Mouse (Mus musculus) intestine, embryonic 15.5 days (tissue): Measurements from ENCODE around the gene Oard1. TPM values are rescaled to one million over a fixed set of nuclear protein-coding genes. Genes with fewer than 3 reads are reported as not detected.

Source experiments
- ATAC-seq: fragments of 200-750 bp; cut with Nextera tagmentation; 2 replicates; pipeline ENCODE4 v1.8.0; 2017; ENCODE audit warnings: moderate TSS enrichment, moderate library complexity
- H3K27ac ChIP-seq: fragments of 300-500 bp; sonication (generic); 2 replicates; pipeline ENCODE4 v1.5.1; 2015; ENCODE audit warnings: mild to moderate bottlenecking, inconsistent platforms
- H3K27me3 ChIP-seq: fragments of 300-500 bp; sonication (generic); replicated peaks from 2 replicates; pipeline ENCODE4 v1.6.1; 2015; ENCODE audit warnings: inconsistent platforms
- H3K36me3 ChIP-seq: fragments of 300-500 bp; sonication (generic); 2 replicates; pipeline ENCODE4 v1.6.1; 2015; ENCODE audit warnings: inconsistent platforms
- H3K4me1 ChIP-seq: fragments of 300-500 bp; sonication (generic); replicated peaks from 2 replicates; pipeline ENCODE4 v1.6.1; 2015; ENCODE audit warnings: inconsistent platforms
- H3K4me2 ChIP-seq: fragments of 300-500 bp; sonication (generic); replicated peaks from 2 replicates; pipeline ENCODE4 v1.6.1; 2015; ENCODE audit warnings: mild to moderate bottlenecking, inconsistent platforms
- H3K4me3 ChIP-seq: fragments of 300-500 bp; sonication (generic); replicated peaks from 2 replicates; pipeline ENCODE4 v1.5.1; 2015; ENCODE audit warnings: inconsistent platforms
- H3K9ac ChIP-seq: fragments of 300-500 bp; sonication (generic); 2 replicates; pipeline ENCODE4 v1.6.1; 2015; ENCODE audit warnings: inconsistent platforms
- H3K9me3 ChIP-seq: fragments of 300-500 bp; sonication (generic); 2 replicates; pipeline ENCODE4 v1.6.1; 2016; ENCODE audit warnings: inconsistent platforms
- WGBS: fragments of 180-500 bp; shearing (Covaris S2); methylation state at CpG from one replicate; pipeline ENCODE4 v1.1.7; 2015; 5-methylcytosine and 5-hydroxymethylcytosine counted together
- polyA plus RNA-seq: library from polyadenylated mRNA; unstranded; fragments of >200 nt; fragmentation: Nextera tagmentation; extraction: Ambion mirVana; gene quantifications from 2 replicates; pipeline ENCODE4 v1.2.1, GENCODE M21; 2015

The Oard1 gene
- polyA plus RNA-seq, 1 experiment from 2014 or later, result 73.2 TPM

GRCm38 (mm10) chr17:48388666-48389065, 21.1 kb upstream of the Oard1 start:
- H3K9me3 ChIP-seq, result no peaks in the 10 kb centered on the region
- H3K27ac ChIP-seq, result no peak overlapping the region
- H3K27me3 ChIP-seq, result no peaks in the 10 kb centered on the region
- no peak overlapping the region for H3K4me3 ChIP-seq
- H3K4me1 ChIP-seq, result no peaks in the 10 kb centered on the region
- H3K9ac ChIP-seq, result no peak overlapping the region
- H3K36me3 ChIP-seq, result peaks cover 61% of the 10 kb centered on the region
- no peak overlapping the region for H3K4me2 ChIP-seq
- WGBS, result 89% methylated on average over 2 of the region's 2 CpGs
- ATAC-seq, result no peak

- Histone ChIP-seq H3K9ac (no peak overlapping the region), H3K4me3 (no peak overlapping the region), H3K9me3 (no peaks in the 10 kb centered on the region), H3K27ac (no peak overlapping the region), H3K4me1 (no peaks in the 10 kb centered on the region), H3K4me2 (no peak overlapping the region), H3K27me3 (no peaks in the 10 kb centered on the region), H3K36me3 (peaks cover 64% of the 10 kb centered on the region)
- WGBS, result 91% methylated on average over 5 of the region's 5 CpGs
- ATAC-seq, result no peak
Observed at GRCm38 (mm10) chr17:48389442-48389841, 20.4 kb upstream of the Oard1 start.

DNA sequence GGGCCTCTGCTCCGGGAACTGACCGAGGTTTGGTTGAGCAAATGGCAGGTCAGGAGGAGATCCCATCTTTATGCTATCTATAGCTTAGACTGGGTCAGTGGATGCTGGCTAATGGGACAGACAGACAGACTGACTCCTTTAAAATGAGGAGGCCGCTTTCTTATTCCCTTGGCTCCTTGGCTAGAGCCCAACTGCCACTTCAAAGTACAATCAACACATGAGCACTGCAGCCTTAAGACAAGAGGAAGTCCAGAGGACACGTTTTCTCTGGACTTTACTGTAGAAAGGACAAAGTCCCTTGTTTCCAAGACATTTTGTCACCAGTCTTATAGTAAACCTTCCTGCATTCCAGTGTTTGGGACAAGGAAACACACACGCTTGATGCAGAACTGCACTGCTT, 18.4 kb upstream of the Oard1 start:
- Histone ChIP-seq H3K27me3 (no peaks in the 10 kb centered on the region), H3K4me3 (no peak overlapping the region), H3K9me3 (no peaks in the 10 kb centered on the region), H3K9ac (no peak overlapping the region), H3K4me1 (no peaks in the 10 kb centered on the region), H3K4me2 (no peak overlapping the region), H3K36me3 (peaks cover 70% of the 10 kb centered on the region), H3K27ac (no peak overlapping the region)
- 80% methylated on average over 5 of the region's 5 CpGs for WGBS
- 0 out of 2 replicates have a peak, but pooled peaks have one; percentile 31 for ATAC-seq

DNA sequence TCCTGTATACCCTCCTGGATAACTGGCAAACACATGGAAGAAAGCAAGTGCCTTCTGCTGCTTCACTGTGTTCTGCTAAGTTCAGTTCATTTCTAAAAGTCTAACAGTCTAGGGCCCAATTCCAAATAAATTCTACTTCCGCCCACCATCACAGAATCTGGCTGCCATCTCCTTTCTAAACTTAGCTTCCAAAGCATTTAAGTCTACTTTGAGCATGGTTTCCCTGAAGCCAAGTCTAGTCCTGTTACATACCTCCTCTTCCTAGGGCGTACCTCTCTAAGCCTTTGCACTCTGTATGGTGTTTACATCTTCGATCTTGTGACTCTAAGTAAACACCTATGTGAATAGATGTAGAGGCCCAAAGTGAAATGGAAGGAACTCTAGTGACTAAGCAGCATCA, 17.2 kb upstream of the Oard1 start:
- WGBS, result 89% methylated on average over 3 of the region's 3 CpGs
- Histone ChIP-seq H3K4me1 (no peaks in the 10 kb centered on the region), H3K4me2 (no peak overlapping the region), H3K27me3 (no peaks in the 10 kb centered on the region), H3K9ac (no peak overlapping the region), H3K9me3 (no peaks in the 10 kb centered on the region), H3K36me3 (peaks cover 67% of the 10 kb centered on the region), H3K4me3 (no peak overlapping the region), H3K27ac (no peak overlapping the region)
- no peak for ATAC-seq

DNA sequence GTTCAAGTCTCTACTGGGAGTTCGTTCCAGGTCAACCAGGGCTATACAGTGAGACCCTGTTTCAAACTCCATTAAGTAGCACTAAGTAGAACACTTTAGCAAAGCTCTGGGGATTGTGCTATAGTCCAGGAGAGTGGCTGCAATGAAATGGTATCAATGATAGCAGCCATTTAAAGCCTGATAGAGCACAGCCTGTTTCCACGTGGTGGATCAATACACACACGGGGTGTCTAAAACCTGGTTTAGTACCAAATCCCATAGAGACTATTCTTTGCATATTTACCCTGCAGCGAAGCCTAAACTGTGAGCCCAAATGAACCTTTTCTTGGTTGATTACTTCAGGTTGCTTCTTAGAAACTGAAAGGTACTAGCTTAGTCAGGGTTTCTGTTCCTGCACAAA, 8.1 kb upstream of the Oard1 start:
- Histone ChIP-seq H3K4me1 (no peaks in the 10 kb centered on the region; the same call in 1 of the 2 replicates), H3K4me2 (no peak overlapping the region), H3K9me3 (no peaks in the 10 kb centered on the region), H3K9ac (no peak overlapping the region), H3K27me3 (no peaks in the 10 kb centered on the region), H3K27ac (no peak overlapping the region), H3K36me3 (peaks cover 13% of the 10 kb centered on the region; the same call in 1 of the 2 replicates), H3K4me3 (no peak overlapping the region)
- 78% methylated on average over 4 of the region's 4 CpGs for WGBS
- ATAC-seq, result no peak

- ATAC-seq, result no peak
- Histone ChIP-seq H3K9me3 (no peaks in the 10 kb centered on the region), H3K36me3 (peaks cover 13% of the 10 kb centered on the region; the same call in 1 of the 2 replicates), H3K4me2 (no peak overlapping the region), H3K9ac (no peak overlapping the region), H3K27me3 (no peaks in the 10 kb centered on the region), H3K4me1 (peaks cover 8% of the 10 kb centered on the region), H3K4me3 (no peak overlapping the region), H3K27ac (no peak overlapping the region)
- WGBS, result 88% methylated on average over 3 of the region's 3 CpGs
Observed at GRCm38 (mm10) chr17:48402751-48403150, 7.1 kb upstream of the Oard1 start.

- H3K9me3 ChIP-seq, result no peaks in the 10 kb centered on the region
- no peak for ATAC-seq
- H3K4me1 ChIP-seq, result peaks cover 12% of the 10 kb centered on the region
- no peak overlapping the region for H3K4me2 ChIP-seq
- 64% methylated on average over 2 of the region's 2 CpGs for WGBS
- H3K27ac ChIP-seq, result no peak overlapping the region
- no peaks in the 10 kb centered on the region for H3K27me3 ChIP-seq
- H3K9ac ChIP-seq, result no peak overlapping the region
- H3K4me3 ChIP-seq, result no peak overlapping the region
- H3K36me3 ChIP-seq, result peaks cover 7% of the 10 kb centered on the region; the same call in 1 of the 2 replicates
Observed at GRCm38 (mm10) chr17:48403848-48404247, 6.0 kb upstream of the Oard1 start.

GRCm38 (mm10) chr17:48404706-48405105, 5.1 kb upstream of the Oard1 start:
- H3K4me1 ChIP-seq, result peaks cover 12% of the 10 kb centered on the region
- H3K27ac ChIP-seq, result no peak overlapping the region
- H3K9me3 ChIP-seq, result no peaks in the 10 kb centered on the region
- H3K4me2 ChIP-seq, result no peak overlapping the region
- H3K9ac ChIP-seq, result no peak overlapping the region
- H3K4me3 ChIP-seq, result no peak overlapping the region
- peaks cover under 1% of the 10 kb centered on the region; the same call in 1 of the 2 replicates for H3K36me3 ChIP-seq
- ATAC-seq, result no peak
- no peaks in the 10 kb centered on the region for H3K27me3 ChIP-seq
- 77% methylated on average over 1 of the region's 1 CpGs for WGBS

- 84% methylated on average over 4 of the region's 4 CpGs for WGBS
- peaks cover 19% of the 10 kb centered on the region for H3K4me1 ChIP-seq
- H3K4me3 ChIP-seq, result no peak overlapping the region
- no peak overlapping the region for H3K9ac ChIP-seq
- H3K36me3 ChIP-seq, result no peaks in the 10 kb centered on the region
- no peak for ATAC-seq
- H3K9me3 ChIP-seq, result no peaks in the 10 kb centered on the region
- no peak overlapping the region for H3K27ac ChIP-seq
- H3K27me3 ChIP-seq, result no peaks in the 10 kb centered on the region
- peak overlapping the region; percentile 77 for H3K4me2 ChIP-seq
Observed at GRCm38 (mm10) chr17:48407154-48407553, 2.7 kb upstream of the Oard1 start.

- Histone ChIP-seq H3K27me3 (no peaks in the 10 kb centered on the region), H3K9ac (peak overlapping the region; percentile 96), H3K36me3 (no peaks in the 10 kb centered on the region), H3K4me2 (peak overlapping the region; percentile 77), H3K4me1 (peaks cover 19% of the 10 kb centered on the region), H3K27ac (peak overlapping the region; percentile 100), H3K4me3 (peak overlapping the region; percentile 79), H3K9me3 (no peaks in the 10 kb centered on the region)
- 3% methylated on average over 8 of the region's 8 CpGs for WGBS
- ATAC-seq, result no peak
Observed at GRCm38 (mm10) chr17:48407910-48408525, 1.8 kb upstream of the Oard1 start.

GRCm38 (mm10) chr17:48408526-48409291, 1.1 kb upstream of the Oard1 start:
- WGBS, result under 1% methylated on average over 47 of the region's 47 CpGs
- ATAC-seq, result peak; percentile 48

GRCm38 (mm10) chr17:48410299-48410785, 528 bp downstream of the Oard1 start:
- peak overlapping the region; percentile 68 for H3K4me2 ChIP-seq
- H3K9me3 ChIP-seq, result no peaks in the 10 kb centered on the region
- H3K27ac ChIP-seq, result peak overlapping the region; percentile 96
- H3K36me3 ChIP-seq, result peaks cover 11% of the 10 kb centered on the region
- H3K4me1 ChIP-seq, result peaks cover 19% of the 10 kb centered on the region
- peak overlapping the region; percentile 79 for H3K4me3 ChIP-seq
- ATAC-seq, result peak; percentile 29
- WGBS, result 2% methylated on average over 13 of the region's 13 CpGs
- H3K9ac ChIP-seq, result peak overlapping the region; percentile 64
- H3K27me3 ChIP-seq, result no peaks in the 10 kb centered on the region

More at GRCm38 (mm10) chr17:48408526-48409291, 1.1 kb upstream of the Oard1 start:
- Histone ChIP-seq H3K36me3 (no peaks in the 10 kb centered on the region), H3K4me3 (peak overlapping the region; percentile 79), H3K4me2 (peak overlapping the region; percentile 77), H3K27me3 (no peaks in the 10 kb centered on the region), H3K4me1 (peaks cover 19% of the 10 kb centered on the region), H3K9me3 (no peaks in the 10 kb centered on the region), H3K9ac (peak overlapping the region; percentile 96), H3K27ac (peak overlapping the region; percentile 100)
